In the genomic region with DNA sequence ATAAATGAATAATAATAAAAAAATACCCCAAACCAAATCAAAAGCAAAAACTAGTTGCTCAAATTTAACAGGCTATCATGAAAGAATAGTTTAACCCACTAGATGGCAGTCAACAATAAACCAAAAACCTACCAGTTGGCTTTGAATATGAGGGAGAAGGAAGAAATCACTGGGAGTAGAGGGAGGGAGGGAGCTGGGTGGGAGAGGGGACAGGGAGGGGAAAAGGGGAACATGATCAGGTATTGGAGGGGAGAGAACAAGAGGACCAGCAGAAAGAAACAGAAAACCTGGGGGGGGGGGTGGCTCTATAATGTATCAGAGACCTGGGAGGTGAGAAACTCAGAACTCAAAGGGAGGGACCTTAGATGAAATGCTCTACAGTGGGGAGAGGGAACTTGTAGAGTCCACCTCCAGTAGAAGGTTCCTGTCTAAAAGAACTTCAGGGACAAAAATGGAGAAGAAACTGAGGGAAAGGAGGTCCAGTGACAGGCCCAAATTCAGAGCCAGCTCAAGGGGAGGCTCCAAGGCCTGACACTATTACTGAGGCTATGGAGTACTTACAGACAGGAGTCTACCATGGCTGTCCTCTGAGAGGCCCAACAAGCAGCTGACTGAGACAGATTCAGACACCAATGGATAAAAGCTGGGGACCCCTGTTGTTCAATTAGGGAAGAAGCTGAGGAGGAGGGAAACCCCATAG, we compare ENCODE assay signal across 11 mouse cellular contexts. TPM values are rescaled to one million over a fixed set of nuclear protein-coding genes. Genes with fewer than 3 reads are reported as not detected.
DNase-seq lines count a peak whose midpoint lies in the region; ATAC-seq and TF ChIP-seq lines count a peak whose summit lies in the region.
"Had no signal": no experiment of that assay in that cellular context is flagged by ENCODE, and none has a peak within 500 bp of the region (broad histone marks: within the 10 kb centered on the region; RNA-seq: fewer than 3 reads in every experiment).

No protein-coding gene starts in this region.

- no peak overlapping the region for H3K27ac ChIP-seq in layer of hippocampus, adult 2 months
- H3K27ac ChIP-seq in forebrain, embryonic 15.5 days (replicated peaks) = no peak overlapping the region
- no peak overlapping the region for H3K27ac ChIP-seq in midbrain, postnatal 0 days (ENCODE audit: low read depth, low read length)
- H3K27ac ChIP-seq: liver, embryonic 14.5 days had no signal

- no peak for DNase-seq in layer of hippocampus, adult 2 months (ENCODE audit: low spot score in 2 of 2)
- no peak for DNase-seq in layer of hippocampus, postnatal 10 days (ENCODE audit: low spot score in 2 of 2)
- DNase-seq in Muller cell, postnatal 12 days (ENCODE audit: inconsistent ontology term) = peak; percentile 19
- peak; percentile 55 for DNase-seq in midbrain, postnatal 0 days (ENCODE audit: low spot score)
- DNase-seq in urinary bladder, postnatal 10 days (ENCODE audit: low spot score) = no peak
- no peak for DNase-seq in frontal cortex, postnatal 10 days (ENCODE audit: low spot score in 2 of 2)
- DNase-seq: cerebellum, adult 2 months; kidney, postnatal 4 days had no signal

- no peaks in the 10 kb centered on the region for H3K9me3 ChIP-seq in forebrain, embryonic 15.5 days
- no peaks in the 10 kb centered on the region for H3K9me3 ChIP-seq in midbrain, postnatal 0 days (ENCODE audit: low read length)

- H3K4me1 ChIP-seq in forebrain, embryonic 15.5 days = no peaks in the 10 kb centered on the region
- H3K4me1 ChIP-seq in midbrain, postnatal 0 days (ENCODE audit: insufficient read depth, low read length) = no peaks in the 10 kb centered on the region

- no peak overlapping the region for H3K4me3 ChIP-seq in layer of hippocampus, adult 2 months
- no peak overlapping the region for H3K4me3 ChIP-seq in forebrain, embryonic 15.5 days
- no peak overlapping the region for H3K4me3 ChIP-seq in midbrain, postnatal 0 days (ENCODE audit: low read depth, low read length)

- no peaks in the 10 kb centered on the region for H3K36me3 ChIP-seq in forebrain, embryonic 15.5 days
- H3K36me3 ChIP-seq in midbrain, postnatal 0 days (ENCODE audit: insufficient read depth, low read length) = 0 out of 2 replicates have a peak, but pooled peaks cover 4% of the 10 kb centered on the region

- ATAC-seq in forebrain, embryonic 15.5 days (replicated peaks) = peak; percentile 68
- ATAC-seq in midbrain, postnatal 0 days (ENCODE audit: low FRiP score) = 0 out of 2 replicates have a peak, but pooled peaks have one; percentile 20
- ATAC-seq in megakaryocyte, adult 5-6 weeks (ENCODE audit: poor library complexity, severe bottlenecking) = no peak

- H3K9ac ChIP-seq in forebrain, embryonic 15.5 days (replicated peaks) = no peak overlapping the region
- no peak overlapping the region for H3K9ac ChIP-seq in midbrain, postnatal 0 days (replicated peaks; ENCODE audit: low read length, poor library complexity, severe bottlenecking)
- H3K9ac ChIP-seq: liver, embryonic 14.5 days had no signal

- H3K4me2 ChIP-seq in forebrain, embryonic 15.5 days (replicated peaks) = no peak overlapping the region
- H3K4me2 ChIP-seq in midbrain, postnatal 0 days (ENCODE audit: low read depth, low read length, poor library complexity, severe bottlenecking) = no peak overlapping the region

- no peaks in the 10 kb centered on the region for H3K27me3 ChIP-seq in forebrain, embryonic 15.5 days
- H3K27me3 ChIP-seq in midbrain, postnatal 0 days (ENCODE audit: insufficient read depth, low read length) = no peaks in the 10 kb centered on the region

- peak; percentile 68 for TF ChIP-seq CTCF in layer of hippocampus, adult 2 months (conservative IDR thresholded peaks at IDR 0.05)
- peak; percentile 72 for TF ChIP-seq CTCF in midbrain, postnatal 0 days (IDR thresholded peaks at IDR 0.05)

RNA-seq across cellular contexts. Expression of gene Bves, which starts 46.5 kb away (rescaled TPM):
- 1 to 10 TPM; 2.8 to 3.8 TPM for total RNA-seq in layer of hippocampus, adult 2 months (2021)
- 1 to 10 TPM; 4.6 to 5.2 TPM for total RNA-seq in layer of hippocampus, postnatal 10 days (2021)
- 0.46 and 0.64 TPM in 2 replicates for polyA plus RNA-seq in forebrain, embryonic 15.5 days (2015; fragmentation: Nextera tagmentation; extraction: Ambion mirVana)
- 2.7 TPM in 2 replicates for total RNA-seq in midbrain, postnatal 0 days (2014; rRNA removed)
- polyA plus RNA-seq in midbrain, postnatal 0 days (2015; fragmentation: Nextera tagmentation; extraction: Ambion mirVana) = 1.0 and 1.3 TPM in 2 replicates
- not detected in 2 replicates for total RNA-seq in megakaryocyte, adult 5-6 weeks (2015)
- total RNA-seq in megakaryocyte, adult 5-6 weeks (2017) = not detected in 2 replicates

Comparison
In these comparisons a context has a peak if more than half of its experiments do, and no peak if none do; other contexts are left out.
1. DNase-seq: peak in Muller cell, postnatal 12 days (single experiment) and midbrain, postnatal 0 days (single experiment); none in layer of hippocampus, adult 2 months (0 of 2), layer of hippocampus, postnatal 10 days (0 of 2), urinary bladder, postnatal 10 days (single experiment) and frontal cortex, postnatal 10 days (0 of 2).